Mouse (Mus musculus) small intestine, adult 2 months (tissue): ENCODE data around the gene Fnip1.

Experiments
- CTCF ChIP-seq: fragments of 200-500 bp; IDR thresholded peaks from 2 replicates; pipeline ENCODE4 v1.5.1; 2012; ENCODE audit warnings: low read depth, mild to moderate bottlenecking, control low read depth, inconsistent platforms, low read length, moderate library complexity, mixed read lengths; ENCODE audit not compliant: insufficient replicate concordance, insufficient read length; ENCODE audit errors: extremely low read depth
- POLR2A ChIP-seq: fragments of 200-500 bp; IDR thresholded peaks from 2 replicates; pipeline ENCODE4 v1.6.1; 2012; ENCODE audit warnings: low read depth, mild to moderate bottlenecking, control low read depth, inconsistent platforms, low read length, moderate library complexity

GRCm38 (mm10) chr11:54426267-54426666 lies 11.7 kb upstream of the Fnip1 start:
- TF ChIP-seq CTCF (no peak), POLR2A (no peak)
